Mouse (Mus musculus): ENCODE measurements around the gene Sash1.

GRCm38 (mm10) chr10:8913904-8914303 lies 28.0 kb upstream of the Sash1 start:
- TF ChIP-seq GATA1 (IDR thresholded peaks at IDR 0.05; ENCODE audit: borderline replicate concordance, low read length) (no peak), FLI1 (IDR thresholded peaks at IDR 0.05; ENCODE audit: low read length) (no peak)
